Mouse (Mus musculus): ENCODE data around the gene Rubcn. TPM values are rescaled to one million over a fixed set of nuclear protein-coding genes. Genes with fewer than 3 reads are reported as not detected.

Gene Rubcn
- total and polyA plus RNA-seq, 3 experiments, result 27.7 to 40.4 (median 28.0) TPM

- Histone ChIP-seq H3K27me3 (replicated peaks) (no peaks in the 10 kb centered on the region), H3K9ac (ENCODE audit: insufficient read depth, low read depth) (peak overlapping the region; percentile 42), H3K36me3 (replicated peaks in 1 of 2; ENCODE audit: control insufficient read depth in 1 of 2, insufficient read depth in 1 of 2, low read length in 1 of 2) (peaks cover 0 to 14% of the 10 kb centered on the region in 2 experiments), H3K4me2 (ENCODE audit: insufficient read depth, low read depth, poor library complexity, severe bottlenecking) (peak overlapping the region; percentile 17), H3K4me1 (ENCODE audit: control insufficient read depth in 1 of 2, insufficient read depth in 2 of 2) (peaks cover 32 to 88% of the 10 kb centered on the region in 2 experiments), H3K9me3 (replicated peaks; ENCODE audit: low read length) (no peaks in the 10 kb centered on the region), H3K27ac (ENCODE audit: insufficient read depth, low read depth) (peak overlapping the region; percentile 31; the same call in 1 of the 2 replicates), H3K4me3 (replicated peaks in 1 of 3; ENCODE audit: low read depth in 2 of 3, low read length in 2 of 3, poor library complexity in 1 of 3) (peak overlapping the region; percentile 43 to 57 (median 54)), H3K79me2 (replicated peaks; ENCODE audit: control insufficient read depth, extremely low read depth, insufficient read depth, poor library complexity, severe bottlenecking) (no peaks in the 10 kb centered on the region; the same call in 1 of the 2 replicates)
- in situ Hi-C loops (cut with MboI; ENCODE audit: low pct_ligation_motif_present, low pct_unique_long_range_greater_than_20kb, low sequenced_read_pairs), result no loop called here
- DNase-seq (ENCODE audit: extremely low read depth), result peak; percentile 64
- dilution Hi-C loops (cut with MboI; ENCODE audit: extremely low pct_ligation_motif_present, extremely low pct_unique_long_range_greater_than_20kb, low sequenced_read_pairs), result no loop called here
- TF ChIP-seq EP300 (IDR thresholded peaks at IDR 0.05; ENCODE audit: low read length) (peak; percentile 9; the same call in 1 of the 2 replicates), ETS1 (conservative IDR thresholded peaks at IDR 0.05; ENCODE audit: low read depth, low read length) (0 out of 2 replicates have a peak, but pooled peaks have one; percentile 30), MEF2A (IDR thresholded peaks at IDR 0.05; ENCODE audit: borderline replicate concordance, low read depth, low read length) (peak; percentile 31; the same call in 1 of the 2 replicates), NRF1 (IDR thresholded peaks at IDR 0.05; ENCODE audit: low read depth, low read length) (no peak), POLR2AphosphoS2 (IDR thresholded peaks at IDR 0.05; ENCODE audit: low read depth, low read length) (no peak), JUND (conservative IDR thresholded peaks at IDR 0.05; ENCODE audit: low read depth, low read length) (0 out of 2 replicates have a peak, but pooled peaks have one; percentile 37), JUN (IDR thresholded peaks at IDR 0.05; ENCODE audit: insufficient read depth, low read depth, low read length) (no peak), MAZ (IDR thresholded peaks at IDR 0.05; ENCODE audit: low read depth, low read length) (no peak), ZNF384 (IDR thresholded peaks at IDR 0.05; ENCODE audit: low read depth, low read length) (peak; percentile 6; the same call in 1 of the 2 replicates), RAD21 (IDR thresholded peaks at IDR 0.05; ENCODE audit: low read depth, low read length) (no peak), MAFK (IDR thresholded peaks at IDR 0.05; ENCODE audit: insufficient replicate concordance, low read length) (no peak)
Observed at GRCm38 (mm10) chr16:32866713-32867112, 10.9 kb downstream of the Rubcn start.

- DNase-seq (ENCODE audit: extremely low read depth), result no peak
- Histone ChIP-seq H3K36me3 (replicated peaks in 1 of 2; ENCODE audit: control insufficient read depth in 1 of 2, insufficient read depth in 1 of 2, low read length in 1 of 2) (peaks cover 0 to 22% of the 10 kb centered on the region in 2 experiments), H3K4me3 (replicated peaks in 1 of 3; ENCODE audit: low read depth in 2 of 3, low read length in 2 of 3, poor library complexity in 1 of 3) (no peak overlapping the region), H3K9me3 (replicated peaks; ENCODE audit: low read length) (no peaks in the 10 kb centered on the region), H3K4me2 (ENCODE audit: insufficient read depth, low read depth, poor library complexity, severe bottlenecking) (peak overlapping the region; percentile 44; the same call in 1 of the 2 replicates), H3K27me3 (replicated peaks) (no peaks in the 10 kb centered on the region), H3K79me2 (replicated peaks; ENCODE audit: control insufficient read depth, extremely low read depth, insufficient read depth, poor library complexity, severe bottlenecking) (peaks cover 3% of the 10 kb centered on the region; the same call in 1 of the 2 replicates), H3K4me1 (ENCODE audit: control insufficient read depth in 1 of 2, insufficient read depth in 2 of 2) (peaks cover 37 to 93% of the 10 kb centered on the region in 2 experiments), H3K27ac (ENCODE audit: insufficient read depth, low read depth) (peak overlapping the region; percentile 17; the same call in 1 of the 2 replicates), H3K9ac (ENCODE audit: insufficient read depth, low read depth) (no peak overlapping the region)
- TF ChIP-seq IRF4 (IDR thresholded peaks at IDR 0.05; ENCODE audit: low read depth, low read length), result peak; percentile 35; the same call in 1 of the 2 replicates
- no peak for TF ChIP-seq MYC (IDR thresholded peaks at IDR 0.05; ENCODE audit: low read depth, low read length)
- no peak for TF ChIP-seq ELF1 (IDR thresholded peaks at IDR 0.05; ENCODE audit: low read depth, low read length)
- TF ChIP-seq RAD21 (IDR thresholded peaks at IDR 0.05; ENCODE audit: low read depth, low read length), result no peak
- 0 out of 2 replicates have a peak, but pooled peaks have one; percentile 12 for TF ChIP-seq ETS1 (conservative IDR thresholded peaks at IDR 0.05; ENCODE audit: low read depth, low read length)
- no peak for TF ChIP-seq MAFK (IDR thresholded peaks at IDR 0.05; ENCODE audit: insufficient replicate concordance, low read length)
- no peak for TF ChIP-seq MAZ (IDR thresholded peaks at IDR 0.05; ENCODE audit: low read depth, low read length)
- TF ChIP-seq USF1 (IDR thresholded peaks at IDR 0.05; ENCODE audit: low read depth, low read length), result no peak
- no peak for TF ChIP-seq HCFC1 (IDR thresholded peaks at IDR 0.05; ENCODE audit: low read depth, low read length)
- no peak for TF ChIP-seq TBP (conservative IDR thresholded peaks at IDR 0.05; ENCODE audit: low read depth, low read length)
- no peak for TF ChIP-seq JUND (conservative IDR thresholded peaks at IDR 0.05; ENCODE audit: low read depth, low read length)
- TF ChIP-seq UBTF (IDR thresholded peaks at IDR 0.05; ENCODE audit: low read depth, low read length), result no peak
- 0 out of 2 replicates have a peak, but pooled peaks have one; percentile 24 for TF ChIP-seq EP300 (IDR thresholded peaks at IDR 0.05; ENCODE audit: low read length)
- TF ChIP-seq RCOR1 (conservative IDR thresholded peaks at IDR 0.05; ENCODE audit: low read depth, low read length), result no peak
- dilution Hi-C loops (cut with MboI; ENCODE audit: extremely low pct_ligation_motif_present, extremely low pct_unique_long_range_greater_than_20kb, low sequenced_read_pairs), result no loop called here
- in situ Hi-C loops (cut with MboI; ENCODE audit: low pct_ligation_motif_present, low pct_unique_long_range_greater_than_20kb, low sequenced_read_pairs), result no loop called here
Observed at GRCm38 (mm10) chr16:32865401-32865800, 12.2 kb downstream of the Rubcn start.
